Mouse (Mus musculus): ENCODE results near the gene Zfyve28.

Zfyve28 gene

GRCm38 (mm10) chr5:34201396-34201795, 86.9 kb downstream of the Zfyve28 start:
- DNase-seq = peak; percentile 51

GRCm38 (mm10) chr5:34198615-34199014, 89.6 kb downstream of the Zfyve28 start:
- peak; percentile 56 for DNase-seq

DNA sequence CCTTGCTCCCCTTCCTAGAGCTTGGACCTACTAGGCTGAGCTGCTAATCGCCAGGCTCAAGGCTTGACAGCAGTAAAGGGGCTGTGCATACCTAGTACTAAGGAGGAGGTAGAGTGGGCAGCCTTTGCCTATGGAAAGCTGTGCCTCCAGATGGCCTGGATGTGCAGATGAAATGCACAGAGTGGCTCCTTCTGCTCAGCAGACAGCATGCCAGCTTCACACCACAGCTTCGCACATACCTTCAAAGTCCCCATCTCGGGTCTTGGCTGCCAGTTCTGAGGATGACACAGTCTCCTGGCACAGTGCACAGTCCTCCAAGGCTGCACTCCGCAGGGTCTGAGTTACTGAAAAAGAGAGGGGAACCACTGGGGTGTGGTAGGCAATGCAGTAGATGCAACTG, 91.0 kb downstream of the Zfyve28 start:
- DNase-seq = peak; percentile 49

DNA sequence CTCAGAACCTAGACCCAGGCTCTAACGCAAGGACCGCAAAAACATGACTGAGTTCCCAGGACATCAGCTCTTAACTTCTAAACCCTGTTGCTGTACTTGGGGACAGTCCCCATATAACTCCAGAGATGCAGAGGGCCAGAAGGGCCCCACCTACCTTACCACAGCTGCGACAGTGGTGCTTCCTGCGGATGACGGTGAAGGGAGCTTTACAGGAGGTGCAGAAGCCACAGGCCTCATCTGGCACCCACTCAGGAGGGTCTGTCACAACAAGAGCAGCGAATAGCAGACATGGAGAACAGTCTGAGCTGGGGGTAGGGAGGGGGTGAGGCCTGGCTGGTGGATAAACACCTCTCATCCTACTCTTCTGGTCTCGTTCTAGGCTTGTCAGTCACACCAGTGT, 91.8 kb downstream of the Zfyve28 start:
- peak; percentile 88 for DNase-seq

- DNase-seq = no peak
These were observed 92.5 kb downstream of the Zfyve28 start for GRCm38 (mm10) chr5:34195786-34196185.

GRCm38 (mm10) chr5:34194975-34195662, 93.1 kb downstream of the Zfyve28 start:
- peak; percentile 65 for DNase-seq

DNA sequence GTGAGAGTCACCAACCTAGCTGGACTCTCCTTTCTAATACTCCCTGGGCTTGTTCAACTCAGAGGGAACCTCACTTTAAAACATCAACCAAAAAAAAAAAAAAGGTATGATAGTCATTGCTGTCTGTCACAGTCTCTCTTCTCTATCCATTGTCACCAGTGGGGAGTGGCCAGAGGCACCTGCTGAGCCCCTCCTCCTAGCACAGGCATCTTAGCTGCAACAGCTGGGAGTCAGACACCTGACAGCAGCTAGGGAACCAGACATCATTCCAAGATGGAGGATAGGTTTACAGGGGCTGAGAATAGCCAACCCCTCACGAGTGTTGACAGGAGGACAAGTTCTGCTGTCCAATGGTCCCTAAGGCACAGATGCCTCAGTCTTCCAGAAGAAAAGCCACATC, 93.8 kb downstream of the Zfyve28 start:
- DNase-seq = peak; percentile 44

DNA sequence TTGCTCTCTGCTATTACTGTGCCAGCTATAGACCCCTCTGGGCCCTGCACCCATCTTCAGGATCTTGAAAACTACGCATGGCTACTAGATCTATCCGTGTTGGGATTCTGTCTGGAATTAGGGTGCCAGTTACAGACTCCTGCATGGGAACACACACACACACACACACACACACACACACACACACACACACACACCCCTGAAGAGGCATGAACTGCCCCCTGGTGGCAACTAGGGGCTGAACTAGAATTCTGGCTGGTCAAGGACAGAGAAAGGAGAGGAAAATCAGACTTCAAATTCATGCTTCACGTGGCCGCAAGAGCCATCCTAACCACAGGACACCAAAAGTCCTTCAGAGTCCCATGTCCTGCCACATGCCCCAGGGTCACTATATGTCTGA, 96.4 kb downstream of the Zfyve28 start:
- DNase-seq = peak; percentile 37

GRCm38 (mm10) chr5:34191021-34191420, 97.2 kb downstream of the Zfyve28 start:
- no peak for DNase-seq

DNA sequence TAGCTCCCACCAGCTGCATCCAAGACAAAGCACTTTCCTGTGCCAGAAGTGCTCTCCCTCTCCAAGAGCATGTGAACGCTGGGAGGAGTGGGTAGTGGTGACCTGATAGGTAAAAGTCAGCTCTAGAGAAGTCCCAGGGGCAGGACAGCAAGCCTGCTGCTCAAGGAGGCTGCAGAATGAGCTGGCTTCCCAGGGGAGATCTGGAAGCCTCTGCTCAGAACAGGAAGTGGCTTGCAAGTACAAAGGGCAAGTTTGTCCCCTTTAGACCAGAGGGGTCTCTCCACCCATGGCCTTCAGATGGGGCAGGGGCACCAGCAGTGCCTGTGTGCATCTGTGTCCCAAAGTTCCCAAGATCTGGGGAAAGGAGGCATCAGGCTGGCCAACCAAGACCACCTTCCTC, 98.7 kb downstream of the Zfyve28 start:
- no peak for DNase-seq

- peak; percentile 32 for DNase-seq
These were observed 99.4 kb downstream of the Zfyve28 start for GRCm38 (mm10) chr5:34188856-34189255.

DNA sequence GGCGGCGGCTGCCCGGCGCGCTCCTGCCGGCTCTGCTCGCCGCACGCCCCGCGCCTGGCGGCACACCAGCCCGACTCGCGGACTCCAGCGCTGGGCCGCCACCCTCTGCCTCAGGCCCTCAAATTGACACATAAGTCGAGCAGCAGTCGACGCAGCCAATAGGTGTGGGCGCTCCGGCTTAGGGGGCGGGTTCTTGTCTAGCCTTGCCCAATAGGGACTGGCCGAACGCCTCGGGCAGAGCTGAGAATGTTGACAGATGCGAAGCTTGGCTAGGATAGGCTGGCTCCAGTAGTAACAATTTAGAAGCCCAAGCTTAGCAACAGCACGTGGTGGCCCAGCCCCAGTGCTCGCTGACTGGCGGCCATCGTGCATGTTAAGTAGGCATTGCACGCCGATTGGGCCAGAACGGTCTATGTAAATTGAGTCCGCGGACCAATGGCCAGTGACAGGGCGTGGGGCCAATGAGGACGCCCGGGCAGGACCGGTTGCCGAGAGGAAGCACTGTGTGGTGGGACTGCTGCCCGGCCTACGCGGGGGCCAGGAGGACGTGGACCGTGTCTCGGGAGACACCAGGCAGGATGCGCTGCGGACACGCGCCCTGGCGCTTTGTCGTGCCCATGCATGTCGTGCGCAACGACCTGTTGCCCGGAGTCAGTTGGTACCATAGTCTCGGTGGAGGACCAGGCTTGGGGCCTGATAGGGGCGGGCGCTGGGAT, 100.5 kb downstream of the Zfyve28 start, which contains the start of gene Mxd4:
TSS of gene Mxd4 (minus strand) at position 120 of the 716 bp plus-strand sequence.
- peak; percentile 98 for DNase-seq

DNA sequence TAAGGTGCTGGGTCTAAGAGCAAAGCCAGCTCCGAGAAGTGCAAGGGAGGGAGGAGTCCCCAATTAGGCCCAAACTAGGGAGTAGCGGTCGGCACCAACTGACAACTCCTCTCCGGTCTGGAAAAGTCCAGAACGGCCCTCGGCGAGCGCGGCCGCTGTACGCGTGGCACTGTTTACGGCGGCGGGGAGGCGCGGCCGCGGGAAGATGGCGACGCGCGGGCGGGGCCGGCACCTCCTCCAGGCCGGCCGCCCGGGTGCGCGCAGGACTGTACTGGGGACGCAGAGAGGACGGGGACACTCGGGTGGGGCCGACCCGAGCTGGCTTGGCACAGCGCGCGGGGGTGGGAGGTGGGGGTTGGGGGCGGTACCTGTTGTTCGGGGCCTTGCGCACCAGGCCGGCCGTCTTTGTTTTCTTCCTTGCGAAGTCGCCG, 101.3 kb downstream of the Zfyve28 start:
- peak; percentile 43 for DNase-seq

GRCm38 (mm10) chr5:34186391-34186790, 101.9 kb downstream of the Zfyve28 start:
- no peak for DNase-seq

DNA sequence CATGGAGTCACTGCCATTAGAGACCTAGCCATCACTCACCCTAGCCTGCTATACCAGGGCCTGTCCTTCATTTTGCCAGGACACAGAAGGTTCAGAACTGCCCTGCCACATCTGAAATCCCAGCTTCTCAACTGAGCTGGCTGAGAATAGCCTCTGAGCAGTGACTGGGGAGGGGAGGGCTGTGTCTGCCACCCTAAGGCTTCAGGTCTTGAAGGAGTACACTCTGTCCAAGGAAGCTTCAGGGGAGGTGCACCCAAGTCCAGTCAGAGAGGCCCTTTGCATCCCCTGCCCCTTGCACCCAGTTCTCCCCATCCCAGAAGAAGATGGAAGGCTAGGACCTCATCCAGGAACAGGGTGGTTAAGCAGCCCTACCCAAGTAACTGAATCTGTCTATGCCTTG, 102.5 kb downstream of the Zfyve28 start:
- no peak for DNase-seq

DNA sequence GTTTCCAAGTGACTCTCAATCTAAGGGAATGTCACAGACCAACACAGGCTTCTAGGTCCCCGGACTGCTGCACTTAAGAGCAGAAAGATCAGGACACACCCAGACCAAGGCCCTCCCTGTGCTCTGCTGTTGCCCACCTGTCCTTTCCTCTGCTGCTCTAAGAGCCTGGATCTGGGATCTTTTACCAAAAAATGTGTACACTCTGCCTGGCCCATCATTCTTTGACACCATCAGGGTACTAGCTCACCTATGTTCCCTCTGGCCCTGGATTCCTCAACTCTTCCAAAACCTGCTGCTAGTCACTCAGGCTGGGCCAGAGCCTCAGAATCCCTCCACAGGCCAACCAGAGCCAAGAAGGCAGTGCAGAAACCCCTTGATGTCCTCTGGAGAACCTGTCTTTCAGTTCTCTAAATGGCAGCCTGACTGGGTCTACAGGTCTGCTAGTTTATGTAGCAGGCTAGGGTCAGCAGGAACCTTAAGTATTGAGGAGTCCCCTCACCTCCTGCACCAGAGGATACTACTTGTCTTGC, 103.1 kb downstream of the Zfyve28 start:
- DNase-seq = no peak

DNA sequence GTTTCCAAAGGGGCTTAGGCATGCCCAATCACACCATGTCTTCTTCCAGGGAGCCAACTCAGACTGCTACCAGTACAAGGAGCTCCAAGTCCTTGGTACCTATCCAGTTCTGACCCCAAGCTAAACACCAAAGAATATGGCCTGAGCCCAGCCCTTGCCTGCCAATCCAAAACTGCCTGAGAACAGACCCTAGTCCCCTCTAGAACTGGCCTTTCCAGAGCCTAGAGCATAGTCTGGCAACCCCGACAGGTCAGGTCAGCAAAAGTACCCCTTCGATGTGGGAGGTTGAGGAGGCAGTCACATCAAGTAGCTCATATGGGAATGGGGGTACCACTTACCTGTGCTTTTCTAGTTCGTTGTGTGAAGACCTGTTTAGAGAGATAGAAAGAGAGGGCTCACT, 104.3 kb downstream of the Zfyve28 start:
- no peak for DNase-seq

DNA sequence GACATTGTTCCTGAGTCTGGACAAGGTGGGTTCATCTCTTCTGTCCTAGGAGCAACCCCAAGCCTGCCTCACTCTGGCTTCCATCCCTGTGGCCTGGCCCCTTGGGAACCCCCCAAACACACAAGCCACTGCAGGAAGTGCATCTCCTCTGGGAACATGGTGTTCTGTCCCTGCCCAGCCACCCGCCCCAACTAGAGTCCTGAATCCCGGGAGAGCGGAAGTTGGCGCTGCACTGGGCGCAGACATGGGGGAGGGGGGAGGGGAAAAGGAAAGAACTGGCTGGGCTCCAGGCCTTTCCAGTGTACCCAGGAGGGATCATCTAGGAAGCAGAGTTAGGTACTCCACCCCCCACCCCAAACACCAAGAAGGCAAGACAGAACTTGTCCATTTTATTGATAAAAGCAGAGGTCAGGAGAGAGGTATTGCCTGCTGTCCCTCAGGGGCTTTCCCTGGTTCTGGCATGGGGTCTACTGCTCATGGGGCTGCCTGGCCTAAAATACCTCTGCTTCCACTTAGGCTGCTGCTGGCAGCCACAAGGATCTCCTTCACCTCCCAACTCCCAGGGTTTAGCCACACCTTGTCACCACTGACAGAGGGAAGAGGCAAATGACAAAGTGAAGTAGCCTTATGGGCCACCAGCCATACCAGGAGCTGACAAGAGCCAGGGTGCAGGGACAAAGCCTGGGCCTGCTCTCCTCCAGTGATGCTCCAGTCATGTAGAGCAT, 104.9 kb downstream of the Zfyve28 start:
- no peak for DNase-seq

- DNase-seq = no peak
These were observed 105.8 kb downstream of the Zfyve28 start for GRCm38 (mm10) chr5:34182486-34182885.

DNA sequence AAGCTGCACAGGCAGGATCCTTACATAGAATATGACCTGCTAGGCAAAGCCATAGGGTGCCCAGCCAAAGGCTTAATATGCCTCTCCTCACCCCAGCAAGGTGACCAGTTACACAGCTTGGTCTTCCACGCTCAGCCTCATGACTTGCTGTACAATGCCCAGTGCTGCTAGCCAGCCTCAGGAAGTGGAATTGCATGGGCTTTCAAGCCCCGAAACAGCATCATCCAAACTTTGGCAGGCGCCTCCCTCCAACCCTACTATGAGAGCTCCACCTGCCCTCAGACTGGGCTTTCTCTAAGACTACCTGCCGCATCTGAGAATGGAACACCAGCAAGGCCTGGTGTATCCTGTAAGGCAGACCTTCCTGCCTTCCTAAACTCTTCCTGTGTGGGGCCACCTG, 110.4 kb downstream of the Zfyve28 start:
- DNase-seq = no peak

DNA sequence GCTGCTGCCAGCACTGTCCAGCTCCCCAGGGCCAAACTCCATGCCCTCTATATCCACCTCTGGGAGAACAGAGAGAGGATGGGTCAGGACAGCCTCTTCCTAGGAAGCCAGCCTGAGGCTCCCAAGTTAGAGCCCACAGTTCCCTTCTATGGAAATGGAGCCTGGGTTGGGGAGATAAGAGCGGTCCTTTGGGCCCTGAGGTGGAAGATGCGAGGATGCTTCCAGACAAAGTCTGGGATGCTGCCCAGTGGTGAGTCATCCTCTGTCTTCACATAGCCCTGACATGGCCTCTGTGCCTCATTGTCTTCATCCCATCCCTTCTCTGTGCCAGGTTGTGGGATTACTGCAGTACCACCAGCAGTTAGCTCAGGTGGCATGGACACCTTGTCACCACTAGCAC, 111.2 kb downstream of the Zfyve28 start:
- DNase-seq = no peak

- DNase-seq = no peak
These were observed 111.6 kb downstream of the Zfyve28 start for GRCm38 (mm10) chr5:34176691-34177090.

DNA sequence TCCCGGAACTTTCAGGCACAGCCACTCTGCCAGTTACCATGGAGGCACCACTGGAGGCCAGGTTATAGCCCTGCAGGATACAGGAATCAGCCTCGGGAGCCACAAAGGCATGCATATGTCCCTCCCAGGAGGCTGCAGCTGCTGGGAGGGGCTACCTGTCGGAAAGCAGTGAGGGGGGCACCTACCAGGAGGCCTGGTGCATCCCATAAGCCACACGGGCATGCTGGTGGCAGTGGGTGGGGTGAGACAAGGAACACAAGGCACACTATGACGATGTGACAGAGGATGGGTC, 112.9 kb downstream of the Zfyve28 start:
- DNase-seq = peak; percentile 1

Data from thymus, postnatal 25 days (tissue).